Mouse (Mus musculus): ENCODE measurements around the gene Irs1.
A peak's percentile ranks its signal among the peaks of the same experiment; 100 is the strongest.

DNA sequence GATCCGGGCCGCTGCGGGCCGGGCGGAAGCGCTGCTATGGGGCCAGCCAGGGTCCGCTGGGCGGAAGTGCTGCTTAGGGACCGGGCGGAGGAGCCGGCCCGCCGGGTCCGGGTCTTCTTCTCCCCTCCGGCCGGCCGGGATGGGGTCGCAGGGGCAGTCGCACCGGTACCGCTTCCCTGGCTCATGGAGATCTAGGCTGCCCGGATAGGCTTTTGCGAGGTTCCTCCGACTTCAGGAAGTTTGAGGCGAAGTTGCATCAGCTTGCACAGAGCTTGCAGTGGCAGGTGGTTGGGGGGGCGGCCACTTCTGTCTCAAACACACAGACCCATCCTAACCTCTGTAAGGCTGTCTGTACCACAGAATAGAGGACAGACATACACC lies 25.5 kb upstream of the Irs1 start:
- TF ChIP-seq EP300 (IDR thresholded peaks at IDR 0.05; ENCODE audit: low read depth): 0 out of 2 replicates have a peak, but pooled peaks have one; percentile 10
- TF ChIP-seq CTCF (IDR thresholded peaks at IDR 0.05; ENCODE audit: low read depth): no peak

Data from liver, embryonic 14.5 days (tissue).